Mouse (Mus musculus): Measurements from ENCODE around the gene Tex29. TPM values are rescaled to one million over a fixed set of nuclear protein-coding genes. Genes with fewer than 3 reads are reported as not detected.

The Tex29 gene
- polyA plus RNA-seq, 1 experiment: not detected

- H3K27me3 ChIP-seq (ENCODE audit: control insufficient read depth): no peaks in the 10 kb centered on the region
- no peaks in the 10 kb centered on the region for H3K9me3 ChIP-seq (ENCODE audit: control insufficient read depth, low read length)
- TF ChIP-seq TAL1 (IDR thresholded peaks at IDR 0.05; ENCODE audit: low read length) (no peak), GATA1 (IDR thresholded peaks at IDR 0.05; ENCODE audit: low read length) (no peak)
- H3K4me3 ChIP-seq (replicated peaks): no peak overlapping the region
- H3K36me3 ChIP-seq (ENCODE audit: control insufficient read depth): no peaks in the 10 kb centered on the region
- no peaks in the 10 kb centered on the region for H3K4me1 ChIP-seq (ENCODE audit: control insufficient read depth)
These were observed 52.5 kb downstream of the Tex29 start for GRCm38 (mm10) chr8:11892756-11893155.

- no peaks in the 10 kb centered on the region for H3K27me3 ChIP-seq (ENCODE audit: control insufficient read depth)
- H3K4me3 ChIP-seq (replicated peaks): no peak overlapping the region
- H3K9me3 ChIP-seq (ENCODE audit: control insufficient read depth, low read length): no peaks in the 10 kb centered on the region
- no peaks in the 10 kb centered on the region for H3K36me3 ChIP-seq (ENCODE audit: control insufficient read depth)
- TF ChIP-seq GATA1 (IDR thresholded peaks at IDR 0.05; ENCODE audit: low read length) (no peak), TAL1 (IDR thresholded peaks at IDR 0.05; ENCODE audit: low read length) (no peak)
- H3K4me1 ChIP-seq (ENCODE audit: control insufficient read depth): no peaks in the 10 kb centered on the region
These were observed 55.9 kb downstream of the Tex29 start for GRCm38 (mm10) chr8:11896022-11896662.

GRCm38 (mm10) chr8:11896677-11897076 is 56.4 kb downstream of the Tex29 start:
- Histone ChIP-seq H3K4me1 (ENCODE audit: control insufficient read depth) (no peaks in the 10 kb centered on the region), H3K27me3 (ENCODE audit: control insufficient read depth) (no peaks in the 10 kb centered on the region), H3K36me3 (ENCODE audit: control insufficient read depth) (no peaks in the 10 kb centered on the region), H3K4me3 (replicated peaks) (no peak overlapping the region), H3K9me3 (ENCODE audit: control insufficient read depth, low read length) (no peaks in the 10 kb centered on the region)
- TF ChIP-seq GATA1 (IDR thresholded peaks at IDR 0.05; ENCODE audit: low read length) (no peak), TAL1 (IDR thresholded peaks at IDR 0.05; ENCODE audit: low read length) (no peak)

GRCm38 (mm10) chr8:11898814-11899213 is 58.5 kb downstream of the Tex29 start:
- H3K9me3 ChIP-seq (ENCODE audit: control insufficient read depth, low read length): no peaks in the 10 kb centered on the region
- H3K4me3 ChIP-seq (replicated peaks): no peak overlapping the region
- H3K27me3 ChIP-seq (ENCODE audit: control insufficient read depth): no peaks in the 10 kb centered on the region
- TF ChIP-seq TAL1 (IDR thresholded peaks at IDR 0.05; ENCODE audit: low read length) (no peak), GATA1 (IDR thresholded peaks at IDR 0.05; ENCODE audit: low read length) (no peak)
- no peaks in the 10 kb centered on the region for H3K4me1 ChIP-seq (ENCODE audit: control insufficient read depth)
- no peaks in the 10 kb centered on the region for H3K36me3 ChIP-seq (ENCODE audit: control insufficient read depth)

Other genes starting within 250 kb of the Tex29 start
- 0.96 and 1.2 TPM in 2 replicates for gene Ankrd10, start 204.7 kb upstream of the Tex29 start, polyA plus RNA-seq (2012)
- gene 1700016D06Rik, start 139.4 kb upstream of the Tex29 start, polyA plus RNA-seq (2012): not detected in 2 replicates
- 0.95 and 1.1 TPM in 2 replicates for gene Arhgef7, start 112.8 kb upstream of the Tex29 start, polyA plus RNA-seq (2012)